Mouse (Mus musculus): ENCODE data around the gene Dnttip2. TPM values are rescaled to one million over a fixed set of nuclear protein-coding genes. Genes with fewer than 3 reads are reported as not detected.

The Dnttip2 gene
- polyA plus RNA-seq, 1 experiment from 2014 or later: 42.4 TPM

DNA sequence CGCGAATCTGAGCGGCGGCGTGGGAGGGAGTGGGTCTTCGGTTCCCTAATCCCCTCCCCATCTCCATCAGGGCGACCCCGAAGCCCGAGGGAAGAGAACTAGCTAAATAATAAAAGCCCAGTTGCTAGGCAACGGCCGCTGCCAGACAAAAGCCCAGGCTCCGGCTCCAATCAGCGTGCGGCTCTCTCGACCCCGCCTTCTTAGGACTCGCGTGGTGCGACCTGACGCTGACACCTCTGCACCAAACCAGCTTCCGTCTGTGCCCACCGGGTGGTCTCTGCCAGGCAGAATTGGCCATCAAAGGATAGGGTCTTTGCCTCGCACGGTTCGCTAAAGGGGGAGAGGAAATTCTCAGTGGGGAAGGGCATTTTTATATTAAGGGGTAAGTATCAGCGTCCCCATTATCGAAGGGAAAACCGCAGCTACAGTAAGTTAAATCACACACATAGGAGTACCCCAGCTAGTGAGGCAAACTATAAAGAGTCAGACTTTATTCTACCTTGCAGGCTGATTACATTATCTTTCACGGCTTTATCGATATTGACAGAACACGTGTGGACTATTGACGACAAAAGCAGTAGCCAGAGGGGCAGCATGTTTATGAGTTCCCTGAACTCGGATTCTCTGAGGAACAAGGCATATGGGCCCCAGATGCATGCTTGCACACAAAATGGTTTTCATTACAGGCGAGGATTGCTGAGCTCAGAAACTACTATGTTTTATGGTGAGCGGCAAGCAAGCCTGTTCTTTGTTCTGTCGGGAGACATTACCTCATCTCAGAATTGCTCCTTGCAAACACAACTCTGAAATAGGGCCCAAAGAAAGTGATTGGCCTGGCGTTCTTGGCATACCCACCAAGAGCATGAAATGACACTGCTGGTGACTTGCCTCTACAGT, 20.0 kb downstream of the Dnttip2 start, which contains the start of gene Bcar3:
Bcar3 (plus strand) TSS at position 183 of the 897 bp plus-strand sequence.
- 8% methylated on average over 37 of the region's 37 CpGs for WGBS
- Histone ChIP-seq H3K4me3 (ENCODE audit: low read length) (peak within 1 kb of the TSS; percentile 90), H3K27me3 (ENCODE audit: control insufficient read depth, insufficient read depth, low read length) (no peaks in the 10 kb centered on the region), H3K9me3 (replicated peaks; ENCODE audit: control insufficient read depth, low read length) (no peaks in the 10 kb centered on the region), H3K27ac (ENCODE audit: low read length) (peak within 1 kb of the TSS; percentile 95), H3K4me1 (ENCODE audit: control insufficient read depth, insufficient read depth, low read length) (peaks cover 15% of the 10 kb centered on the region), H3K36me3 (ENCODE audit: control insufficient read depth, insufficient read depth) (no peaks in the 10 kb centered on the region), H3K9ac (ENCODE audit: low read length) (peak within 1 kb of the TSS; percentile 92), H3K4me2 (ENCODE audit: low read depth, low read length) (peak within 1 kb of the TSS; percentile 91)
- peak; percentile 37 for ATAC-seq (replicated peaks; ENCODE audit: extremely low read depth, insufficient read depth, low FRiP score)

DNA sequence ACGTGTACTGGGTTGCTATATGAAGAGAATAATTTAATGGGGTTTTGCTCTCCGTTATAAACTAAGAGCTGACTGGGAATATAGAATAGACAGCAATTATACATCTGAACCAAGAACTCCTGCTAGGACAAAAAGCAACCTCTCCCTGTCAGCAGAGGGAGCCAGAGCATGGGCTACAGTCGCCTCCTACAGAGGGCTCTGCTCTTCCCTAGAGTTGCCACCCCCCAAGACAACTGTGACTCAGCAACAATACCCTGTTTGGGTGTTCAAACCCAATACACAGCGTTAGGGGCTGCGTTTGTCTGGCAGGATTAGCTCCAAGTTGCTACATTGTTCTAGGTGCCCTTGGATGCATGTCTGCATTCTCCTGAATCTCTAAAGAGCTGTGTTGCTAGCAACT, 21.3 kb downstream of the Dnttip2 start:
- Histone ChIP-seq H3K27me3 (ENCODE audit: control insufficient read depth, insufficient read depth, low read length) (no peaks in the 10 kb centered on the region), H3K4me3 (ENCODE audit: low read length) (no peak overlapping the region), H3K36me3 (ENCODE audit: control insufficient read depth, insufficient read depth) (no peaks in the 10 kb centered on the region), H3K9me3 (replicated peaks; ENCODE audit: control insufficient read depth, low read length) (no peaks in the 10 kb centered on the region), H3K4me1 (ENCODE audit: control insufficient read depth, insufficient read depth, low read length) (peaks cover 15% of the 10 kb centered on the region), H3K9ac (ENCODE audit: low read length) (no peak overlapping the region), H3K4me2 (ENCODE audit: low read depth, low read length) (no peak overlapping the region), H3K27ac (ENCODE audit: low read length) (no peak overlapping the region)
- ATAC-seq (replicated peaks; ENCODE audit: extremely low read depth, insufficient read depth, low FRiP score): no peak
- whole genome bisulfite sequencing: 13% methylated on average over 5 of the region's 5 CpGs

DNA sequence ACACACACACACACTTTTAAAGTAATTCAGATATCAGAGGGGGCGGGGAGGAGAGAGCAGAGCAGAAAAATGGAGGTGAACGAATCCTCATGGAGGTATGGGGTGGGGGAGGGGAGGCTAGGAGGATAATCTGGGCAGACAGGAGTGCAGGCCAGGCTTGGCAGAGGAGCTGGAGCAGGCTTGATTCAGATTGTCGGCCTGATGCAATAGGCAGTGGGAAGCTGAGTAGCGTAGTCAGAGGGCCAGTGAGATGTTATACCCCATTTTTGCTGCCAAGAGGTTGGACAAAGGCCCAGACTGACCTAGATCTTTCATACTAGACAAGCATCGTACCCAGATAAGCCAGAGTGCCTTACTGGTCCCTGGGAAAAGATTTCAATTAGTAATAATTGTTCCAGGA, 22.8 kb downstream of the Dnttip2 start:
- H3K4me1 ChIP-seq (ENCODE audit: control insufficient read depth, insufficient read depth, low read length): peaks cover 10% of the 10 kb centered on the region
- no peak overlapping the region for H3K4me3 ChIP-seq (ENCODE audit: low read length)
- 48% methylated on average over 5 of the region's 5 CpGs for WGBS
- H3K27me3 ChIP-seq (ENCODE audit: control insufficient read depth, insufficient read depth, low read length): no peaks in the 10 kb centered on the region
- no peak overlapping the region for H3K27ac ChIP-seq (ENCODE audit: low read length)
- no peaks in the 10 kb centered on the region for H3K36me3 ChIP-seq (ENCODE audit: control insufficient read depth, insufficient read depth)
- H3K9me3 ChIP-seq (replicated peaks; ENCODE audit: control insufficient read depth, low read length): no peaks in the 10 kb centered on the region
- no peak overlapping the region for H3K4me2 ChIP-seq (ENCODE audit: low read depth, low read length)
- ATAC-seq (replicated peaks; ENCODE audit: extremely low read depth, insufficient read depth, low FRiP score): no peak
- H3K9ac ChIP-seq (ENCODE audit: low read length): no peak overlapping the region

DNA sequence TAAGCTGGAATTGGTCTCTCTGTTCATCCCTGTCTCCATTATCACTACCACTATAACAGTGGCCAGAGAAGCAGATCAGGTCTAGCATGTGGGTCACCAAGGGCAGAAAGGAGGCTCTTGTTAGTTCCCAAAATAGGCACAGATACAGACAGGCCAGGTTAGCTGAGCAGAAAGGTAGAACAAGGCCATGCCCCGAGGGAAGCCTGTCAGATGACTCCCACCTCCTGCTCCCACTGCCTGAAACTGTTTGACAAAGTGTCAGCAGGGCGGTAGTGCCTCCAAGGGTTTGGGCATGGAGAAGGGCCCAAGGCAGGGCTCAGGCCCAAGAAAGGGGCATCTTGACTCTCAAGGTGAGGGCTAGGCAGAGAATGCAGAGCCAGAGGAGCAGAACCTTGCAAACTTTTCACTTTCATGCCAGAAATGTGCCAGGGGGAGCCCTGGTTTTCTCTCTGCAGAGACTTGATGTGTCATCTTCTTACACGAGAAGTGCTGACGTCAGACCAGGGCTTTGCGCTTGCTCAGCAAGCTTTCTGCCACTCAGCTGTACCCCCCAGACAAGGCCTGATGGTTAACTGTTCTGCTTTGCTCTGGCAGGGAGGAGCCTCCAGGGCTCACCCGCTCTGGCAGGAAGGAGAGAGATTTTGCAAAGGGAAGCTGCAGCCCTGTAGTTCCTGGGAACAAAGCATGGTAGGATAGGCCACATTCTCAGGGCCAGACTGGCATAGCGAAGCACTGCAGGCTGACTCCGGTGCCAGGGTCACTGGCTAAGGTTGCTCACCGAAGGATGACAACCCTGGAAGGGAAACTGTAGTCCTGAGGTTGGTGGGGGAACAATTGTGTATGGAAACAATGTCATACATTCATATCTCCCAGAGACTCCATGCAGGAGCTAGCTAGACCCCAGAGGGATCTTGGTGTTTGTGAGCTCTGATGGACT, 27.1 kb downstream of the Dnttip2 start:
- Histone ChIP-seq H3K9me3 (replicated peaks; ENCODE audit: control insufficient read depth, low read length) (no peaks in the 10 kb centered on the region), H3K27ac (ENCODE audit: low read length) (no peak overlapping the region), H3K36me3 (ENCODE audit: control insufficient read depth, insufficient read depth) (no peaks in the 10 kb centered on the region), H3K9ac (ENCODE audit: low read length) (no peak overlapping the region), H3K4me3 (ENCODE audit: low read length) (no peak overlapping the region), H3K27me3 (ENCODE audit: control insufficient read depth, insufficient read depth, low read length) (0 out of 2 replicates have a peak, but pooled peaks cover 2% of the 10 kb centered on the region), H3K4me2 (ENCODE audit: low read depth, low read length) (no peak overlapping the region), H3K4me1 (ENCODE audit: control insufficient read depth, insufficient read depth, low read length) (no peaks in the 10 kb centered on the region; the same call in 1 of the 2 replicates)
- no peak; the same call in 1 of the 2 replicates for ATAC-seq (replicated peaks; ENCODE audit: extremely low read depth, insufficient read depth, low FRiP score)
- WGBS: 45% methylated on average over 9 of the region's 9 CpGs

DNA sequence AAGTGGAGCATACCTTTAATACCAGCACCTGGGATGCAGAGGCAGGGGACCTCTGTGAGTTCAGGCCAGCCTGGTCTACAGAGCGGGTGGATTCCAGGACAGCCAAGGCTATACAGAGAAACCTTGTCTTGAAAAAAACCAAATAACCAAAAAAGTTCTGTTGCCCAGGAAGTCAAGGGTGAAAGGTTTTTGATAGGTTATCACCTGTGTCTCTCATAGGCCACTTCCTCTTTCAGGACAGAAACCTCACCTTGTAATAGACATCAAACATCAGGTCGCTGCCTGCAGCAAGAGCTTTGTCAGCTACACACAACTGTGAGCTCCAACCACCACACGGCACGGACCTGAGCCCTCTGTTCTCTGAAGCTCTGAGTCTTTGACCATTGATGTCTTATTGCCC, 30.4 kb downstream of the Dnttip2 start:
- H3K4me2 ChIP-seq (ENCODE audit: low read depth, low read length): no peak overlapping the region
- no peak overlapping the region for H3K27ac ChIP-seq (ENCODE audit: low read length)
- ATAC-seq (replicated peaks; ENCODE audit: extremely low read depth, insufficient read depth, low FRiP score): no peak
- H3K4me1 ChIP-seq (ENCODE audit: control insufficient read depth, insufficient read depth, low read length): no peaks in the 10 kb centered on the region; the same call in 1 of the 2 replicates
- H3K9ac ChIP-seq (ENCODE audit: low read length): no peak overlapping the region
- no peaks in the 10 kb centered on the region for H3K36me3 ChIP-seq (ENCODE audit: control insufficient read depth, insufficient read depth)
- peaks cover 4% of the 10 kb centered on the region; the same call in 1 of the 2 replicates for H3K27me3 ChIP-seq (ENCODE audit: control insufficient read depth, insufficient read depth, low read length)
- 77% methylated on average over 4 of the region's 4 CpGs for WGBS
- H3K9me3 ChIP-seq (replicated peaks; ENCODE audit: control insufficient read depth, low read length): no peaks in the 10 kb centered on the region
- H3K4me3 ChIP-seq (ENCODE audit: low read length): no peak overlapping the region

DNA sequence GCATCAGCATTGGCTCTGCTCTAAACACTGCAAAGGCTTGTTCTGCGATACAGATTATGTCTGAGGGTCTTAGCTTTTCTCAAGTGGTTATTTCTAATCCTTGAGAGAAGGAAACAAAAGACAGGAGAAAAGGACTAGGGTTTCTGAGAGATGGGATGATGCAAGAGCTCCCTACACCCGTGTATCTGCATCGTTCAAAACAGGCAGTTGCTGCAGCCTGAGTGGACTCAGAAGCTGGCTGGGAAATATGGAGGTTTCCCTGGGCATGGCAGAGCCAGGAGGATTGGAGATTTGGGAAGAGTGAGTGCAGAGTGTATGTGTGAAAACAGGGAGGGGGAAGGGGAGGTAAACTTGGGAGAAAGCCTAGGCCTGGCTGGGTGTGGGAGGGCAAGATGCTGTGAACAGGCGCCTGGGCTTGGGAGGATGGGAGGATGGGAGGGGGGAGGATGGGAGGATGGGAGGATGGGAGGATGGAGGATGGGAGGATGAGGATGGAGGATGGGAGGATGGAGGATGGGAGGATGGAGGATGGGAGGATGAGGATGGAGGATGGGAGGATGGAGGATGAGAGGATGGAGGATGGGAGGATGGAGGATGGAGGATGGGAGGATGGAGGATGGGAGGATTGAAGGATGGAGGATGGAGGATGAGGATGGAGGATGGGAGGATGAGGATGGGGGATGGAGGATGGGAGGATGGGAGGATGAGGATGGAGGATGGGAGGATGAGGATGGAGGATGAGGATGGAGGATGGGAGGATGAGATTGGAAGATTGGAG, 33.9 kb downstream of the Dnttip2 start:
- 54% methylated on average over 4 of the region's 4 CpGs for WGBS
- no peak overlapping the region for H3K4me2 ChIP-seq (ENCODE audit: low read depth, low read length)
- no peak overlapping the region for H3K4me3 ChIP-seq (ENCODE audit: low read length)
- no peaks in the 10 kb centered on the region for H3K36me3 ChIP-seq (ENCODE audit: control insufficient read depth, insufficient read depth)
- no peak for ATAC-seq (replicated peaks; ENCODE audit: extremely low read depth, insufficient read depth, low FRiP score)
- no peak overlapping the region for H3K27ac ChIP-seq (ENCODE audit: low read length)
- H3K9ac ChIP-seq (ENCODE audit: low read length): no peak overlapping the region
- H3K4me1 ChIP-seq (ENCODE audit: control insufficient read depth, insufficient read depth, low read length): no peaks in the 10 kb centered on the region
- H3K27me3 ChIP-seq (ENCODE audit: control insufficient read depth, insufficient read depth, low read length): peaks cover 13% of the 10 kb centered on the region
- H3K9me3 ChIP-seq (replicated peaks; ENCODE audit: control insufficient read depth, low read length): no peaks in the 10 kb centered on the region

DNA sequence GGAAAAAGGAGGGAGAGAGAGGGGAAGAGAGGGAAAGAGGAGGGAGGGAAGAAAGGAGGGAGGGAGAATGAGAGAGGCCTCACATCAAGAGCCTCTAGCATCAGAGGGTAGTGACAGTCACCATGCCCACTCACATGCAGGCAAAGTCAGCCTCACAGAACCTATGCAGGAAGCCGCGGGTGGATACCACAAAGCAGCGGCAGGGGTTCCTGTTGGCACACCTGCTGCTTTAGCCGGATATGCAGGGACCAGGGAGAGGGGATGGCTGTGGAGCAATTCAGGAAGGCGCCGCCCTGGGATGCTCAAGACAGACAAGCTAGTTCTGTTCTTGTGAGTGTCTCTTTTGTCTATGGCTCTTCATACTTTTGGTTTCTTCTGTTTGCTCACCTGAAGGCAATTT, 34.8 kb downstream of the Dnttip2 start:
- ATAC-seq (replicated peaks; ENCODE audit: extremely low read depth, insufficient read depth, low FRiP score): no peak
- H3K27ac ChIP-seq (ENCODE audit: low read length): no peak overlapping the region
- H3K4me1 ChIP-seq (ENCODE audit: control insufficient read depth, insufficient read depth, low read length): no peaks in the 10 kb centered on the region
- no peaks in the 10 kb centered on the region for H3K9me3 ChIP-seq (replicated peaks; ENCODE audit: control insufficient read depth, low read length)
- no peak overlapping the region for H3K9ac ChIP-seq (ENCODE audit: low read length)
- no peak overlapping the region for H3K4me3 ChIP-seq (ENCODE audit: low read length)
- no peaks in the 10 kb centered on the region for H3K36me3 ChIP-seq (ENCODE audit: control insufficient read depth, insufficient read depth)
- no peak overlapping the region for H3K4me2 ChIP-seq (ENCODE audit: low read depth, low read length)
- WGBS: 28% methylated on average over 6 of the region's 6 CpGs
- H3K27me3 ChIP-seq (ENCODE audit: control insufficient read depth, insufficient read depth, low read length): peaks cover 13% of the 10 kb centered on the region

DNA sequence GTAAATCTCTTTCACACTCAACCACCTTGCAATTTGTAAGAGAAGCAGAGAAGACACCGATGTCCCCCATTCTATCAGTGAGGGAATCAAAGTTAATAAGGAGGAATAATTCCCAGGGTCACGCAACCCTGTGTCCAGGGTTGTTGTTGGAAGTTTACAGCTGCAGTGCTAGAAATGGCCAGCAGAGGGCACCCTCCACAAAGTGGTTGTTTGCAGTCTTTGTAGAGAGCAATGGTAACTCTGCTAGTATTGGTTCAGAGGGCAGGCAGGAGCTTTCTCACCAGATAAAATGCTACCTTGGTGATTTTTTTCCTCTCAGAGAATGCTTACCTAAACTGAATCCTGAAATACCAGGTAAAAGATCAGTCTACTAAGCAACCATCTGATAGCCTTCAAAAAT, 37.9 kb downstream of the Dnttip2 start:
- Histone ChIP-seq H3K4me1 (ENCODE audit: control insufficient read depth, insufficient read depth, low read length) (0 out of 2 replicates have a peak, but pooled peaks cover 2% of the 10 kb centered on the region), H3K9ac (ENCODE audit: low read length) (no peak overlapping the region), H3K4me2 (ENCODE audit: low read depth, low read length) (no peak overlapping the region), H3K4me3 (ENCODE audit: low read length) (no peak overlapping the region), H3K27me3 (ENCODE audit: control insufficient read depth, insufficient read depth, low read length) (peaks cover 22% of the 10 kb centered on the region), H3K36me3 (ENCODE audit: control insufficient read depth, insufficient read depth) (no peaks in the 10 kb centered on the region), H3K9me3 (replicated peaks; ENCODE audit: control insufficient read depth, low read length) (no peaks in the 10 kb centered on the region), H3K27ac (ENCODE audit: low read length) (no peak overlapping the region)
- no peak for ATAC-seq (replicated peaks; ENCODE audit: extremely low read depth, insufficient read depth, low FRiP score)
- WGBS: 21% methylated on average over 2 of the region's 2 CpGs
